Mouse (Mus musculus) liver, adult 2 months (tissue): ENCODE results near the gene Vmn1r68.

ENCODE experiments used
- CTCF ChIP-seq: fragments of 200-500 bp; IDR thresholded peaks from 2 replicates; pipeline ENCODE4 v1.5.1; 2011; ENCODE audit warnings: low read depth, low read length, control low read depth
- POLR2A ChIP-seq: fragments of 200-500 bp; IDR thresholded peaks from 2 replicates; pipeline ENCODE4 v1.6.1; 2011; ENCODE audit warnings: low read length, control low read depth; ENCODE audit not compliant: insufficient read depth; ENCODE audit errors: extremely low read depth

- no peak for TF ChIP-seq CTCF
- TF ChIP-seq POLR2A = no peak
These were observed at the start of gene Vmn1r68 for GRCm38 (mm10) chr7:10558385-10558784.
